Mouse (Mus musculus) erythroblast, embryonic 14.5 days (primary cell): Measurements from ENCODE around the gene Rock2.

Source experiments
- GATA1 ChIP-seq: IDR thresholded peaks from 2 replicates; pipeline ENCODE4 v1.6.1; 2012; ENCODE audit warnings: low read length, inconsistent platforms, mixed read lengths
- TAL1 ChIP-seq: IDR thresholded peaks from 3 replicates; pipeline ENCODE4 v1.6.1; 2012; ENCODE audit warnings: low read length, inconsistent platforms, mixed read lengths

GRCm38 (mm10) chr12:16894396-16895220, at the start of gene Rock2:
- TF ChIP-seq TAL1 (no peak), GATA1 (no peak)
